Mouse (Mus musculus): ENCODE measurements at regions not wholly inside any gene's neighbourhood (a gene's known extent, or its start where the extent isn't known, plus 50 kb on each side); places are given as distances from the start of the nearest gene placed in this dataset.
A peak's percentile ranks its signal among the peaks of the same experiment; 100 is the strongest.
"Not testable (repeated sequence)": the region's sequence is repeated elsewhere in the genome, so short reads cannot be mapped to it uniquely, and the experiment has no call there.

DNA sequence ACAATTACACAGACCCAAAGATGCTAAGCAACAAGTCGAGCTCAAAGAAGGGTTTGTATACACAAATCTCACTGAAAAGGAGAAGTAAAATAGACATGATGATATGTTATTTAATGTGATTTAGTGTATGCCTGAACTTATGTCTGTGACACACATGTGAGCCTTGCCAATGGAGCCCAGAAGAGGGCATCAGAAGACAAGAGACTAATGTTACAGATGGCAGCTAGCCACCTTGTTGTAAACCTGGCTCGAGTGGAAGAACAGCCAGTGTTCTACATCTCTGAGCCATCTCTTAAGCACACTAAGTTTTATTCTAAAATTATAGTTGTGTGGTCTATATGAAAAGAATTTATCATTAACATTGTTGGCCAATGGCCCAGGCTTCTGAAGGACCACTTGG lies 943.7 kb upstream of the Prmt6 start:
- DNase-seq, result no peak

DNA sequence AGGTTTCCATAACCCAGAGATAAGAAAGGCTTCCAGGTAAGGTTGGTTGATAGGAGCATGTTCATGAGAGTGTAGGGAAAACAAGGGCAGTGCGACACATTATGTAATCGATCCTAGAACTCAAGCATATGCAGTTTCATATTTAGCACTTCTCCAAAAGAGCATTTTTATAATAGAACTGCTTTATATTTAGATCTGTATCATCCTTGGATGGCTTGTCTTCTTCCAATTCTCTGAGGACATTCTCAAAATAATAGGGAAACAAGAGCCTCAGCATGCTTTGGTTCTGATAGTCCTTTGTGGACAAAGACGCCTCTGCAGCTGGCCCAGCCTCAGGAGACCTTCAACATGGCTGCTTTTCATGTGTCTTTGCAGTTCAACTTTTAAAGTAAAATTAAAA lies 915.9 kb upstream of the Prmt6 start:
- DNase-seq, result no peak

DNA sequence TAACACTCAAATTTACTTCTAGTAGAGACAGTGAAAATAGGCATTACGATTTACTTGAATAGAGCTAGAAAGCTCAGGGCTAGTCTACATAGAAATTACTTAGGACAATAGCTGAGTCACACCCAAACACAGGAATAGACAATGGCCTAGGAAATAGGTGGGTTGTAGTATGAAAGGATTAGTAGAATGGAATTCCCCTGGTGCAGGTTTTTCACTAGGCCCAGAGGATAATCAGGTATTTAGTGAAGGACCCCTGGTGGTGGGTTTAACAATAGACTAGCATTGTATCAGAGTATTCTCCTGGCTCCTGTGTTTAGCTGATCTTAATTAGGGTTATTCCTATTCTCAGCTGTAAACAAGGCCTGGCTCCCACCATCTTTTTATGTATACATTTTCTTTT lies 890.4 kb upstream of the Prmt6 start:
- DNase-seq, result not testable (repeated sequence)

- DNase-seq, result peak in 1 of 2 experiments; percentile 14
These were observed 858.2 kb upstream of the Prmt6 start for GRCm38 (mm10) chr3:111108982-111109381.

GRCm38 (mm10) chr3:111102646-111103045 lies 851.8 kb upstream of the Prmt6 start:
- peak; percentile 4 to 18 for DNase-seq

DNA sequence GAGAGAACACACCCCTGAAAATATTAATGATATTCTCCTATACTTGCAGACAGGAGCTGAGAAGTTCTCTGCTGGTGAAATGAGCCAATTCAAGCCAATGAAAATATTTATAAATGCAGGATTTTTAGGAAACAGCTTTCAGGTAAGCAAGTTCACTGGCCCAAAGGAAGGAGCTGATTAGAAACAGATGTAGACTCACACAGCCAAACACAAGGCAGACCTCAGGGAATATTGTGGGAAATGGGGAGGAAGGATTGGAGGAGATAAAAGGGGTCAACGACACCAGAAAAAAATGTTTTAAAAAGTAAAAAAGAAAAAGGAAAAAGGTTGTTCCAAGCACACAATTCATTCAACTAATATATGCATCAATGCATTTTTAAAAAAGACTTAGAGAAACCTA lies 823.5 kb upstream of the Prmt6 start:
- no peak for DNase-seq

GRCm38 (mm10) chr3:111070301-111070700 lies 819.5 kb upstream of the Prmt6 start:
- DNase-seq, result no peak

DNA sequence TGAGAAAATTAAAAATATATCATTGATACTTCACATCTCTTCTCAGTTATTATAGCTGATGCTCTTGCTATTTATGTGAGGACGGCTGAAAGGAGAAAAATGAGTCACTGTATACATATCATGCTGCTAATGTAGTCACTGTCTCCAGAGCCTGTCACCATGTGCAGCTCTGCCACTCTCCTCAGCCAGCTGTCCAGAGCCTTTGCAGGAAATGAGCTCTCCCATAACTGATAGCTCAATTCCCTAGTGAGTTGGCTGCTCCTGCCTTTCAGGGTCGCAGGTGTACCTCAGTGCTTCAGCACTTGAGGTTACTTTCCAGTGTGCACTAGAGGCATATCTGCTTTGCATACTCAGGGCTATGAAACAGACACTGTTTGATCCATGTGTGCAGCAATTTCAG lies 819.0 kb upstream of the Prmt6 start:
- peak in 1 of 2 experiments; percentile 3 for DNase-seq

- DNase-seq, result peak; percentile 26 to 31
These were observed 818.4 kb upstream of the Prmt6 start for GRCm38 (mm10) chr3:111069156-111069555.

DNA sequence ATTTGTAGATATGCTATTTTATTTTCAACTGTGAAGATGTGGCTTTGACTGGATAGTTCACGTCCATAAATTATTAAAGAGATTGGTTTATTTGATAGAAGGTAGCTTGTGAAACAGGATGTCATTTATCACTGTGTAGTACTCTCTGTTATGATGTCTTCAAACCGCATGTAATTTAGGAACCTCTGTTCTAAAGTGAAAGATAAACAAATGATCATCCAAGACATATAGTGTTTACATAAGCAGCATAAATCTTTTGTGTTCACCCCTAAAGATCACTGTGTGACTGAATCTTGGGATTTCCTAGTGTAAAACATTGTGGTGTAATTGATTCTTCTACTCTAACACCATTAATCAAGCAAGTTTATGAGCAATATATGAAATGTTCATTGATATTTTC lies 798.8 kb upstream of the Prmt6 start:
- DNase-seq, result no peak

Measured in layer of hippocampus, postnatal 36 days (tissue).